Mouse (Mus musculus) lung, postnatal 14 days (tissue): ENCODE measurements at regions not wholly inside any gene's neighbourhood (a gene's known extent, or its start where the extent isn't known, plus 50 kb on each side); places are given as distances from the start of the nearest gene placed in this dataset.
"Not testable (repeated sequence)": the region's sequence is repeated elsewhere in the genome, so short reads cannot be mapped to it uniquely, and the experiment has no call there.

Source experiments
- DNase-seq: peaks from one replicate; pipeline ENCODE4 v3.0.0; 2021

- DNase-seq: peak; percentile 26
These were observed 613.3 kb upstream of the Ywhaq start for GRCm38 (mm10) chr12:22030717-22031116.

- DNase-seq: not testable (repeated sequence)
These were observed 612.8 kb upstream of the Ywhaq start for GRCm38 (mm10) chr12:22030263-22030662.
